Mouse (Mus musculus): ENCODE measurements around the gene Ceacam16. TPM values are rescaled to one million over a fixed set of nuclear protein-coding genes. Genes with fewer than 3 reads are reported as not detected.

The Ceacam16 gene
- polyA plus RNA-seq, 1 experiment = 3.9 TPM

GRCm38 (mm10) chr7:19820347-19821048 is 40.6 kb downstream of the Ceacam16 start:
- H3K4me3 ChIP-seq (ENCODE audit: control insufficient read depth, insufficient read depth, low read length) = no peak overlapping the region
- WGBS = 75% methylated on average over 3 of the region's 3 CpGs
- no peak for DNase-seq
- peaks cover 51% of the 10 kb centered on the region for H3K4me1 ChIP-seq (replicated peaks; ENCODE audit: control insufficient read depth, insufficient read depth, low read length)
- TF ChIP-seq CTCF (IDR thresholded peaks at IDR 0.05; ENCODE audit: borderline replicate concordance, control insufficient read depth, extremely low read depth, insufficient read depth, low read length, poor library complexity) (no peak), POLR2A (IDR thresholded peaks at IDR 0.05; ENCODE audit: control insufficient read depth, extremely low read depth, insufficient read depth, low read length, poor library complexity) (no peak)
- H3K36me3 ChIP-seq (ENCODE audit: control insufficient read depth, insufficient read depth, low read length) = no peaks in the 10 kb centered on the region
- H3K27me3 ChIP-seq (ENCODE audit: control insufficient read depth, insufficient read depth, low read length) = peaks cover 6% of the 10 kb centered on the region; the same call in 1 of the 2 replicates
- H3K27ac ChIP-seq (ENCODE audit: control insufficient read depth, insufficient read depth, low read length) = no peak overlapping the region

- no peak for TF ChIP-seq POLR2A (IDR thresholded peaks at IDR 0.05; ENCODE audit: control insufficient read depth, extremely low read depth, insufficient read depth, low read length, poor library complexity)
- TF ChIP-seq CTCF (IDR thresholded peaks at IDR 0.05; ENCODE audit: borderline replicate concordance, control insufficient read depth, extremely low read depth, insufficient read depth, low read length, poor library complexity) = no peak
- peaks cover 6% of the 10 kb centered on the region; the same call in 1 of the 2 replicates for H3K27me3 ChIP-seq (ENCODE audit: control insufficient read depth, insufficient read depth, low read length)
- H3K4me1 ChIP-seq (replicated peaks; ENCODE audit: control insufficient read depth, insufficient read depth, low read length) = peaks cover 42% of the 10 kb centered on the region
- H3K27ac ChIP-seq (ENCODE audit: control insufficient read depth, insufficient read depth, low read length) = no peak overlapping the region
- H3K4me3 ChIP-seq (ENCODE audit: control insufficient read depth, insufficient read depth, low read length) = no peak overlapping the region
- no peaks in the 10 kb centered on the region for H3K36me3 ChIP-seq (ENCODE audit: control insufficient read depth, insufficient read depth, low read length)
- DNase-seq = no peak
- 90% methylated on average over 7 of the region's 7 CpGs for WGBS
These were observed 42.2 kb downstream of the Ceacam16 start for GRCm38 (mm10) chr7:19818875-19819274.

- WGBS = 88% methylated on average over 5 of the region's 5 CpGs
- Histone ChIP-seq H3K4me3 (ENCODE audit: control insufficient read depth, insufficient read depth, low read length) (no peak overlapping the region), H3K36me3 (ENCODE audit: control insufficient read depth, insufficient read depth, low read length) (no peaks in the 10 kb centered on the region), H3K27me3 (ENCODE audit: control insufficient read depth, insufficient read depth, low read length) (peaks cover 6% of the 10 kb centered on the region; the same call in 1 of the 2 replicates), H3K27ac (ENCODE audit: control insufficient read depth, insufficient read depth, low read length) (no peak overlapping the region), H3K4me1 (replicated peaks; ENCODE audit: control insufficient read depth, insufficient read depth, low read length) (peaks cover 38% of the 10 kb centered on the region)
- TF ChIP-seq POLR2A (IDR thresholded peaks at IDR 0.05; ENCODE audit: control insufficient read depth, extremely low read depth, insufficient read depth, low read length, poor library complexity) = no peak
- no peak for TF ChIP-seq CTCF (IDR thresholded peaks at IDR 0.05; ENCODE audit: borderline replicate concordance, control insufficient read depth, extremely low read depth, insufficient read depth, low read length, poor library complexity)
- no peak for DNase-seq
These were observed 42.7 kb downstream of the Ceacam16 start for GRCm38 (mm10) chr7:19818440-19818839.

GRCm38 (mm10) chr7:19817382-19818105 is 43.6 kb downstream of the Ceacam16 start:
- WGBS = 9% methylated on average over 15 of the region's 15 CpGs

GRCm38 (mm10) chr7:19816224-19816771 is 44.8 kb downstream of the Ceacam16 start:
- peak overlapping the region; percentile 42 for H3K4me3 ChIP-seq (ENCODE audit: control insufficient read depth, insufficient read depth, low read length)

More at GRCm38 (mm10) chr7:19817382-19818105, 43.6 kb downstream of the Ceacam16 start:
- Histone ChIP-seq H3K4me3 (ENCODE audit: control insufficient read depth, insufficient read depth, low read length) (peak overlapping the region; percentile 22), H3K27ac (ENCODE audit: control insufficient read depth, insufficient read depth, low read length) (peak overlapping the region; percentile 21; the same call in 1 of the 2 replicates), H3K27me3 (ENCODE audit: control insufficient read depth, insufficient read depth, low read length) (peaks cover 6% of the 10 kb centered on the region; the same call in 1 of the 2 replicates), H3K4me1 (replicated peaks; ENCODE audit: control insufficient read depth, insufficient read depth, low read length) (peaks cover 34% of the 10 kb centered on the region), H3K36me3 (ENCODE audit: control insufficient read depth, insufficient read depth, low read length) (no peaks in the 10 kb centered on the region)
- peak; percentile 85 for DNase-seq
- no peak for TF ChIP-seq POLR2A (IDR thresholded peaks at IDR 0.05; ENCODE audit: control insufficient read depth, extremely low read depth, insufficient read depth, low read length, poor library complexity)
- TF ChIP-seq CTCF (IDR thresholded peaks at IDR 0.05; ENCODE audit: borderline replicate concordance, control insufficient read depth, extremely low read depth, insufficient read depth, low read length, poor library complexity) = no peak

More at GRCm38 (mm10) chr7:19816224-19816771, 44.8 kb downstream of the Ceacam16 start:
- under 1% methylated on average over 28 of the region's 28 CpGs for WGBS
- Histone ChIP-seq H3K36me3 (ENCODE audit: control insufficient read depth, insufficient read depth, low read length) (no peaks in the 10 kb centered on the region), H3K27me3 (ENCODE audit: control insufficient read depth, insufficient read depth, low read length) (no peaks in the 10 kb centered on the region), H3K4me1 (replicated peaks; ENCODE audit: control insufficient read depth, insufficient read depth, low read length) (peaks cover 34% of the 10 kb centered on the region), H3K27ac (ENCODE audit: control insufficient read depth, insufficient read depth, low read length) (peak overlapping the region; percentile 51; the same call in 1 of the 2 replicates)
- TF ChIP-seq CTCF (IDR thresholded peaks at IDR 0.05; ENCODE audit: borderline replicate concordance, control insufficient read depth, extremely low read depth, insufficient read depth, low read length, poor library complexity) = no peak
- DNase-seq = peak; percentile 70

Measured in thymus, adult 2 months (tissue).